Mouse (Mus musculus) E14TG2a.4 (cell line): ENCODE measurements around the gene Fam198b.

Experiments used
- H3K27me3 ChIP-seq: 2 replicates; pipeline ENCODE4 v1.6.1; 2014; ENCODE audit warnings: low read length, control low read depth; ENCODE audit not compliant: insufficient read depth
- H3K36me3 ChIP-seq: 2 replicates; pipeline ENCODE4 v1.6.1; 2014; ENCODE audit warnings: low read length, control low read depth; ENCODE audit not compliant: insufficient read depth
- H3K4me1 ChIP-seq: replicated peaks from 2 replicates; pipeline ENCODE4 v1.6.1; 2014; ENCODE audit warnings: low read depth, low read length, control low read depth
- H3K4me3 ChIP-seq: replicated peaks from 2 replicates; pipeline ENCODE4 v1.5.1; 2014; ENCODE audit warnings: mild to moderate bottlenecking, low read length
- H3K9me3 ChIP-seq: 2 replicates; pipeline ENCODE4 v1.6.1; 2014; ENCODE audit warnings: low read length, control low read depth
- CTCF ChIP-seq: conservative IDR thresholded peaks from 2 replicates; pipeline ENCODE4 v1.5.1; 2014; ENCODE audit warnings: low read length
- NANOG ChIP-seq: IDR thresholded peaks from 2 replicates; pipeline ENCODE4 v1.6.1; 2014; ENCODE audit warnings: borderline replicate concordance, low read length, mixed read lengths
- POU5F1 ChIP-seq: IDR thresholded peaks from 2 replicates; pipeline ENCODE4 v1.6.1; 2014; ENCODE audit warnings: low read length, borderline replicate concordance

Fam198b gene

GRCm38 (mm10) chr3:79886357-79887091 lies 2.2 kb downstream of the Fam198b start:
- Histone ChIP-seq H3K4me1 (peaks cover 26% of the 10 kb centered on the region), H3K4me3 (peak overlapping the region; percentile 69), H3K36me3 (no peaks in the 10 kb centered on the region), H3K27me3 (no peaks in the 10 kb centered on the region), H3K9me3 (peaks cover 6% of the 10 kb centered on the region)
- TF ChIP-seq POU5F1 (no peak), CTCF (peak; percentile 42), NANOG (no peak)

- Histone ChIP-seq H3K4me1 (peaks cover 26% of the 10 kb centered on the region), H3K9me3 (peaks cover 13% of the 10 kb centered on the region), H3K36me3 (no peaks in the 10 kb centered on the region), H3K27me3 (no peaks in the 10 kb centered on the region), H3K4me3 (no peak overlapping the region)
- TF ChIP-seq POU5F1 (no peak), NANOG (no peak), CTCF (no peak)
These were observed 3.0 kb downstream of the Fam198b start for GRCm38 (mm10) chr3:79887161-79887855.

GRCm38 (mm10) chr3:79887966-79888365 lies 3.6 kb downstream of the Fam198b start:
- TF ChIP-seq POU5F1 (no peak), NANOG (no peak), CTCF (no peak)
- H3K9me3 ChIP-seq: peaks cover 13% of the 10 kb centered on the region
- H3K27me3 ChIP-seq: no peaks in the 10 kb centered on the region
- H3K4me3 ChIP-seq: no peak overlapping the region
- H3K4me1 ChIP-seq: peaks cover 26% of the 10 kb centered on the region
- no peaks in the 10 kb centered on the region for H3K36me3 ChIP-seq

GRCm38 (mm10) chr3:79897534-79898370 lies 13.4 kb downstream of the Fam198b start:
- no peaks in the 10 kb centered on the region for H3K9me3 ChIP-seq
- H3K4me1 ChIP-seq: peaks cover 7% of the 10 kb centered on the region
- no peak for TF ChIP-seq CTCF
- no peak for TF ChIP-seq POU5F1
- no peak for TF ChIP-seq NANOG
- H3K4me3 ChIP-seq: no peak overlapping the region
- H3K36me3 ChIP-seq: no peaks in the 10 kb centered on the region
- H3K27me3 ChIP-seq: no peaks in the 10 kb centered on the region

- Histone ChIP-seq H3K27me3 (no peaks in the 10 kb centered on the region), H3K4me3 (no peak overlapping the region), H3K4me1 (peaks cover 7% of the 10 kb centered on the region), H3K9me3 (no peaks in the 10 kb centered on the region), H3K36me3 (no peaks in the 10 kb centered on the region)
- TF ChIP-seq NANOG (no peak), POU5F1 (no peak), CTCF (no peak)
These were observed 14.2 kb downstream of the Fam198b start for GRCm38 (mm10) chr3:79898514-79898913.

GRCm38 (mm10) chr3:79899906-79900305 lies 15.6 kb downstream of the Fam198b start:
- H3K9me3 ChIP-seq: no peaks in the 10 kb centered on the region
- TF ChIP-seq POU5F1 (no peak), NANOG (no peak), CTCF (no peak)
- H3K4me3 ChIP-seq: no peak overlapping the region
- H3K4me1 ChIP-seq: peaks cover 7% of the 10 kb centered on the region
- no peaks in the 10 kb centered on the region for H3K27me3 ChIP-seq
- H3K36me3 ChIP-seq: no peaks in the 10 kb centered on the region

GRCm38 (mm10) chr3:79900502-79900901 lies 16.2 kb downstream of the Fam198b start:
- Histone ChIP-seq H3K36me3 (no peaks in the 10 kb centered on the region), H3K4me1 (peaks cover 7% of the 10 kb centered on the region), H3K4me3 (no peak overlapping the region), H3K9me3 (no peaks in the 10 kb centered on the region), H3K27me3 (no peaks in the 10 kb centered on the region)
- TF ChIP-seq CTCF (no peak), NANOG (no peak), POU5F1 (no peak)

GRCm38 (mm10) chr3:79901321-79901720 lies 17.0 kb downstream of the Fam198b start:
- Histone ChIP-seq H3K4me1 (peaks cover 7% of the 10 kb centered on the region), H3K27me3 (no peaks in the 10 kb centered on the region), H3K36me3 (no peaks in the 10 kb centered on the region), H3K4me3 (no peak overlapping the region), H3K9me3 (no peaks in the 10 kb centered on the region)
- no peak for TF ChIP-seq POU5F1
- TF ChIP-seq NANOG: no peak
- TF ChIP-seq CTCF: no peak

GRCm38 (mm10) chr3:79901734-79902133 lies 17.4 kb downstream of the Fam198b start:
- Histone ChIP-seq H3K4me1 (peaks cover 10% of the 10 kb centered on the region), H3K27me3 (no peaks in the 10 kb centered on the region), H3K9me3 (no peaks in the 10 kb centered on the region), H3K36me3 (no peaks in the 10 kb centered on the region), H3K4me3 (no peak overlapping the region)
- TF ChIP-seq CTCF: no peak
